Mouse (Mus musculus) ES-Bruce4 (cell line): Measurements from ENCODE around the gene Gtf2ird2. TPM values are rescaled to one million over a fixed set of nuclear protein-coding genes. Genes with fewer than 3 reads are reported as not detected.

ENCODE experiments used
- H3K27ac ChIP-seq: 2 replicates; pipeline ENCODE4 v1.5.1; 2012; ENCODE audit warnings: low read length, inconsistent platforms; ENCODE audit not compliant: insufficient read depth
- H3K27me3 ChIP-seq: 2 replicates; pipeline ENCODE4 v1.6.1; 2012; ENCODE audit warnings: mild to moderate bottlenecking, low read length, inconsistent platforms; ENCODE audit not compliant: control insufficient read depth, poor library complexity, insufficient read depth, severe bottlenecking
- H3K36me3 ChIP-seq: 2 replicates; pipeline ENCODE4 v1.6.1; 2012; ENCODE audit warnings: inconsistent platforms, mild to moderate bottlenecking, low read length, moderate library complexity; ENCODE audit not compliant: control insufficient read depth, poor library complexity, insufficient read depth, severe bottlenecking
- H3K4me1 ChIP-seq: one replicate; pipeline ENCODE4 v1.8.1; 2011; ENCODE audit warnings: low read length; ENCODE audit not compliant: control insufficient read depth, insufficient read depth
- H3K4me3 ChIP-seq: 2 replicates; pipeline ENCODE4 v1.5.1; 2011; ENCODE audit warnings: low read depth, mild to moderate bottlenecking, low read length
- H3K9ac ChIP-seq: 2 replicates; pipeline ENCODE4 v1.6.1; 2012; ENCODE audit warnings: low read depth, mild to moderate bottlenecking, inconsistent platforms; ENCODE audit not compliant: poor library complexity, severe bottlenecking
- H3K9me3 ChIP-seq: replicated peaks from 2 replicates; pipeline ENCODE4 v1.6.1; 2012; ENCODE audit warnings: mild to moderate bottlenecking, low read length, inconsistent platforms; ENCODE audit not compliant: control insufficient read depth, poor library complexity, insufficient read depth, severe bottlenecking
- CTCF ChIP-seq: IDR thresholded peaks from one replicate; pipeline ENCODE4 v1.8.1; 2011; ENCODE audit warnings: low read depth, low read length
- EP300 ChIP-seq: IDR thresholded peaks from 2 replicates; pipeline ENCODE4 v1.6.1; 2011; ENCODE audit warnings: low read depth, low read length; ENCODE audit not compliant: insufficient read depth
- POLR2A ChIP-seq: IDR thresholded peaks from one replicate; pipeline ENCODE4 v1.8.1; 2011; ENCODE audit warnings: low read length; ENCODE audit not compliant: insufficient read depth
- polyA plus RNA-seq: library from polyadenylated mRNA; stranded (reverse); fragments of >200 nt; gene quantifications from 2 replicates; pipeline ENCODE4 v1.2.4, GENCODE M21; 2011; ENCODE audit warnings: low read depth; ENCODE audit not compliant: missing spikeins, insufficient read depth, insufficient read length

Gene Gtf2ird2
- polyA plus RNA-seq, 1 experiment = 5.6 TPM

GRCm38 (mm10) chr5:134237936-134238760, 54.3 kb downstream of the Gtf2ird2 start:
- Histone ChIP-seq H3K36me3 (peaks cover 38% of the 10 kb centered on the region), H3K4me3 (no peak overlapping the region), H3K9ac (no peak overlapping the region), H3K4me1 (peaks cover 3% of the 10 kb centered on the region), H3K27me3 (no peaks in the 10 kb centered on the region), H3K9me3 (no peaks in the 10 kb centered on the region), H3K27ac (no peak overlapping the region)
- TF ChIP-seq POLR2A = no peak
- TF ChIP-seq CTCF = no peak
- TF ChIP-seq EP300 = peak; percentile 21; the same call in 1 of the 2 replicates

- Histone ChIP-seq H3K36me3 (peaks cover 65% of the 10 kb centered on the region), H3K27me3 (no peaks in the 10 kb centered on the region), H3K4me1 (peaks cover 3% of the 10 kb centered on the region), H3K9ac (no peak overlapping the region), H3K27ac (no peak overlapping the region), H3K9me3 (no peaks in the 10 kb centered on the region), H3K4me3 (no peak overlapping the region)
- TF ChIP-seq EP300 (no peak), POLR2A (no peak), CTCF (no peak)
Observed at GRCm38 (mm10) chr5:134241831-134242230, 58.0 kb downstream of the Gtf2ird2 start.

GRCm38 (mm10) chr5:134243661-134244436, 60.0 kb downstream of the Gtf2ird2 start:
- Histone ChIP-seq H3K27ac (no peak overlapping the region), H3K9me3 (no peaks in the 10 kb centered on the region), H3K27me3 (no peaks in the 10 kb centered on the region), H3K9ac (no peak overlapping the region), H3K4me1 (peaks cover 1% of the 10 kb centered on the region), H3K4me3 (no peak overlapping the region), H3K36me3 (peaks cover 68% of the 10 kb centered on the region)
- TF ChIP-seq POLR2A = no peak
- no peak for TF ChIP-seq CTCF
- TF ChIP-seq EP300 = no peak

- H3K4me3 ChIP-seq = no peak overlapping the region
- H3K9ac ChIP-seq = no peak overlapping the region
- TF ChIP-seq CTCF = no peak
- TF ChIP-seq POLR2A = no peak
- TF ChIP-seq EP300 = no peak
- H3K27me3 ChIP-seq = no peaks in the 10 kb centered on the region
- H3K9me3 ChIP-seq = no peaks in the 10 kb centered on the region
- H3K4me1 ChIP-seq = no peaks in the 10 kb centered on the region
- peaks cover 71% of the 10 kb centered on the region for H3K36me3 ChIP-seq
- no peak overlapping the region for H3K27ac ChIP-seq
Observed at GRCm38 (mm10) chr5:134244890-134245289, 61.1 kb downstream of the Gtf2ird2 start.

- H3K36me3 ChIP-seq = peaks cover 60% of the 10 kb centered on the region
- H3K27ac ChIP-seq = no peak overlapping the region
- H3K9me3 ChIP-seq = no peaks in the 10 kb centered on the region
- no peak overlapping the region for H3K9ac ChIP-seq
- no peaks in the 10 kb centered on the region for H3K27me3 ChIP-seq
- TF ChIP-seq CTCF (no peak), EP300 (no peak), POLR2A (no peak)
- no peaks in the 10 kb centered on the region for H3K4me1 ChIP-seq
- H3K4me3 ChIP-seq = no peak overlapping the region
Observed at GRCm38 (mm10) chr5:134246146-134246545, 62.3 kb downstream of the Gtf2ird2 start.
